Mouse (Mus musculus): ENCODE data around the gene Cops9.
A peak's percentile ranks its signal among the peaks of the same experiment; 100 is the strongest.

Cops9 gene

DNA sequence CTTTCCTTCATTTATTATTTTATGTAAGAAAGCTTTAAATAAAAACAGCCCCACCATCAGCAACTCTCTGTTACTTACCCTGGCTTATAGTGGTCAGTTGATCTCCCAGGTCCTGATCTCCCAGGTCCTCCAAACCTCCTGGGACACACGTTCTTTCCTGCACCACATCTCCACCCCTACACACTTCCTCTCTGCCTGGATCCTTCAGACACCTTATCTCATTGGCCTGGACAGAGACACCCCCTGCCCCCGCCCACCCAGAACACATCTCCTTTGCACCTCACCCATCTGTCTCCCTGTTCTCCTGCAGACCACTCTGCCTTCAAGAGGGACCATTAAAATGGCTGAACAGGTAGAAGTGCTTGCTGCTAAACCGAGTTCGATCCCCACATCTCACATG is 5.2 kb upstream of the Cops9 start:
- DNase-seq (ENCODE audit: extremely low spot score, low read depth, low spot score): no peak

DNA sequence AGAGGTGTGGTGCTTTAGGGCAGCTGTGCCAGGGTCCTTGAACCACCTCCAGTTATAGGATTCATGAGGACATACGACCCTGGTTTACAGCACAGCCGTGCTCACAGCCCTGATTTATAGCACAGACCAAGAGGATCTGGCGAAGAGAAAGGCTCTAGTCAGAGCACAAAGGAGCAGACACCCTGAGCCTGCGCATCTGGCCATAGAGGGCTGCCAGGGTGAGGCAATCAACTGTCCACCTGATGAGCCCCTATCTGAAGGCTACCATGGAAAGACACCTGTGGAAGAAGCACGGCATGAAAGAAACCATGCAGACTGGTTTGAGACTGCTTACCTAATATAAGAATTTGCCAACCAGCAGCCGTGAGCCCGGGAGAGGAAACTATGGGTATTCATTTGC is 4.8 kb upstream of the Cops9 start:
- DNase-seq (ENCODE audit: extremely low spot score, low read depth, low spot score): no peak

- DNase-seq (ENCODE audit: extremely low spot score, low read depth, low spot score): no peak
Observed at GRCm38 (mm10) chr1:92646111-92646510, 4.3 kb upstream of the Cops9 start.

GRCm38 (mm10) chr1:92644916-92645315 is 3.1 kb upstream of the Cops9 start:
- no peak for DNase-seq (ENCODE audit: extremely low spot score, low read depth, low spot score)

DNA sequence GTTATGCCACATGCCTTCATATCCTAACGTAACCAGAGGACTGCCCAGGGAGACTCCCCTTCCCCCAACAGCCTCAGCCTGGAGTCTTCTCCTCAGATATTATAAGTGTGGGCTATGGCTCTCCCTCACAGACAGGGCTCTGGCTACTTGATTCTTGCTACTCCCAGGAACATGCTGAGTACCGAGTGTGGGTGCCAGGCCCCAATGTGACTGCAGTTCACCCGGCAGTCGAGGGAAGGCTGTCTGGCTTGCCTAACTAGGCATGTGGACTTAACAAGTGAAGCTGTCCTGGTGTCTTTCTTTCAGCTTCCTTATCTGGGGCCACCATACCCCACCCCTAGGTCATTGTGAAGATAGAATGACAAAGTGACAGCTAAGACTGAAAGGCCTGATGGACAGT is 1.9 kb upstream of the Cops9 start:
- no peak for DNase-seq (ENCODE audit: extremely low spot score, low read depth, low spot score)

- no peak for DNase-seq (ENCODE audit: extremely low spot score, low read depth, low spot score)
Observed at GRCm38 (mm10) chr1:92640393-92640792, 1.4 kb downstream of the Cops9 start.

- no peak for DNase-seq (ENCODE audit: extremely low spot score, low read depth, low spot score)
Observed at GRCm38 (mm10) chr1:92638736-92639135, 3.0 kb downstream of the Cops9 start.

DNA sequence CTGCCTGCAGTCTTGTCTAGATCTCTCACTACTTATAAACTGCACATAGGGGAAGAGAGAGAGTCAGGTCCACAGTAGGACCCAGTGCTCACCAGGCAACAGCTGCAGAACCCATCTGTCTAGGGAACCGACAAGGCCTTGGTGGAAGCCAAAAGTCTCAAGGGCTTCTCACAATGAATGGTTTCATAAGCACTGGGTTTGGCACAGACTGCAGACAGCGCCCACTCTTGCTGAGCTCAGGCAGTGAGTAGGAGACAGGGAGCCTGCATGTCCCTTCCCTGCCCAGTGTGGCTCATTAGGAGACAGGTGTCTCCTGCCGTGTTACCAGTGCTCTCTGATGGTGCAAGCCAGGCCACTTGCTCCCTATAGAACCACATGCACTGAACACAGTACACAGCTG is 3.6 kb downstream of the Cops9 start:
- no peak for DNase-seq (ENCODE audit: extremely low spot score, low read depth, low spot score)

DNA sequence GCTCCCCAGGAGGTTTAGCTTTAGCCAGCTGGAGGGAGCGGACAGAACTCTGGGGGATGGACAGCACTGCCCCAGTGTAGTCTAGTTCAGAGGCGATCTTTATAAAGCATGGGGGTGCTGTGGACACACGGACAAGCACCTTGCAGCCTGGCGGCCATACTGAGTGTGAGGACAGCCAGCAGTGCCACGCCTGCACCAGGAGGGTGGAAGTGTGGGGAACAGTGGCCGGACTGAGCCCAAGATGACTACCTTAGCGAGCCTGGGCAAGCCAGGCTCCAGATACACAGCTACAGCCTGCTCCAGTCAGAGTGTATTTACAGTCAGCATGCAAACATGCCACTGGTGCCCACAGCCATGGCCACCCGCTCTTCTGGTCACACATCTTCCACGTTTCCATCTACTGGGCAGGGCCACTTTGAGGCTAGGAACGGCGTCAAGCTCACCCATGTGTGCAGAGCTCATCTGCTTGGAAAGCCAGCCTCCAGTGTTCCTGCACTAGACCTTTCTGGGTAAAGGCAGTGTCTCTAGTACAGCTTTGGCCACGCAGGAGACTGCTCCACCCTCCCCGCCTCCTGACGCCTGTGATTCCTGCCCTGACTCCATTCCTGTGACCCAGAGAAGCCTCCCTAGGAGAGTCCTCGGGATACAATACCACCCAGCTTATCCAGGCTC is 4.1 kb downstream of the Cops9 start:
- DNase-seq (ENCODE audit: extremely low spot score, low read depth, low spot score): no peak

GRCm38 (mm10) chr1:92636676-92637075 is 5.1 kb downstream of the Cops9 start:
- DNase-seq (ENCODE audit: extremely low spot score, low read depth, low spot score): no peak

DNA sequence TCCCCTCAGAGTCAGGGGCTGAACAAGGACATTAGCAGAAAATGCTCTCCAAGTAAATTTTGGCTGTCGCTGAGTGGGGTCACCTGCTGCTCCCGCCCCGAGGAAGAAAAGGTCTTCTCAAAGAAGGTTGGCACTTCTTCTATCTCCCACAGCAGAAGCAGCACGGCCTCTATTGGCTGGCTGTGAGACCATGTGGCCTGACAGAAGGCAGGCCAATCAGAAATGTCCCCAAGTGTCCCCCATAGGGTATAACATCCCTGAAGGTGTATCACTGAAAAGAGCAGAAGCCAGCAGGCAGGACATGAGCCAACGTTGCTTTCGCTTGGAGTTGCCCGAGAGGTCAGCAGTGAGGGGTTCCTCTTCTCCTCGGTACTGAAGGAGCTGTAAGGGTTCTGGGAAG is 5.8 kb downstream of the Cops9 start:
- no peak for DNase-seq (ENCODE audit: extremely low spot score, low read depth, low spot score)

- DNase-seq (ENCODE audit: extremely low spot score, low read depth, low spot score): no peak
Observed at GRCm38 (mm10) chr1:92634976-92635599, 6.7 kb downstream of the Cops9 start.

- DNase-seq (ENCODE audit: extremely low spot score, low read depth, low spot score): no peak
Observed at GRCm38 (mm10) chr1:92634569-92634968, 7.2 kb downstream of the Cops9 start.

- no peak for DNase-seq (ENCODE audit: extremely low spot score, low read depth, low spot score)
Observed at GRCm38 (mm10) chr1:92633726-92634125, 8.1 kb downstream of the Cops9 start.

DNA sequence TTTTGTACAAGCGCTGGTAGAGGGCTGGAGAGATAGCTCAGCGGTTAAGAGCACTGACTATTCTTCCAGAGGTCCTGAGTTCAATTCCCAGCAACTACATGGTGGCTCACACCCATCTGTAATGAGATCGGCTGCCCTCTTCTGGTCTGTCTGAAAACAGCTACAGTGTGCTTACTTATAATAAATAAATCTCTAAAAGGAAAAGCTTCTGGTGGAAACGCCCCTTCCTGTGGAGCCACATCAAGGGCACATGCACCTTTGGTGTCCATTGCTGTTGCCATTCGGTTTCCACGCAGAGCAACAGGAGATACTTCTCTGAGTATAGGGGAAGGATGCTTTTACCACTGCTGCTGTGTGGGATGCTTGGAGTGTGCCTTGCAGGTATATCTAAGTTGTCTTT is 8.8 kb downstream of the Cops9 start:
- no peak for DNase-seq (ENCODE audit: extremely low spot score, low read depth, low spot score)

GRCm38 (mm10) chr1:92632196-92632595 is 9.6 kb downstream of the Cops9 start:
- no peak for DNase-seq (ENCODE audit: extremely low spot score, low read depth, low spot score)

- DNase-seq (ENCODE audit: extremely low spot score, low read depth, low spot score): no peak
Observed at GRCm38 (mm10) chr1:92628227-92628626, 13.6 kb downstream of the Cops9 start.

DNA sequence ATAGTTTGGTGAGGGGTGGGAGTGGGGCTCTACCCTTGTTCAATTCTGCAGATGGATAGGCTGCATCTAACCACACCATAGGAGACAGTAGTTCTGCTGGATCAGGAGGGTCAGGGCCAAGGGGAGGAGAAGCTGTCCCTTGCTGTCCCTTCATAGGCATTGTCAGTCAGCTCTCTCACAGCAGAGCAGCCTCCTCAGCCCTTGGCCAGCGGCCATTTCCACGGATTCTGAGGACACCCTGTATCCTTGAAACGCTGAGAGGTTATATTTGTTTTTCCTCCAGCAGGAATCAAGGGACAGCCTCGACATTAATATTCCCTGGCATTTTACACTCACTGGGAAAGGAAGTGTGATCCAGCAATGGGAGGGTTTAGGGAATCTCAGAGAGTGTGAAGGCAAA is 23.4 kb downstream of the Cops9 start:
- no peak for DNase-seq (ENCODE audit: extremely low spot score, low read depth, low spot score)

DNA sequence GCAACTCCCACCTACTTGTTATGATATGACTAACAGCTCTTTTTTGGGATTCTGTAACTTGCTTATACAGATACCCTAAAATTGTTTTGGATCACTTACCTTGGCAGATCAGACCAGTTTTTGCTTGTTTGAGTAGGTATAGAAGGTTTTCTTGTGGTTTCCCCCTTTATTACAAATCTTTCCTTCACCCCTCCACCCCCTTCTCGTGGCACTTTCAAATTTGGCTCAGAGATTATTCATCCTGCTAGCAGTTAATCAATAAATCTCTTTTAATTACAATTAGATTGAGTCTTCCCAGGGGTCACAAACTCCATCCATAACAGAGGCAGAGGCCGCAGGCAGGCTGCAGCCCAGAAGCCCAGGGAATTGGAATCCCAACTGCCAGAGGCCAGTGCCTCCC is 24.3 kb downstream of the Cops9 start, which contains the start of gene Olfr12:
Gene Olfr12, plus strand, starts transcription at position 301 of the 400 bp plus-strand sequence.
- no peak for DNase-seq (ENCODE audit: extremely low spot score, low read depth, low spot score)

GRCm38 (mm10) chr1:92616046-92616445 is 25.7 kb downstream of the Cops9 start:
- DNase-seq (ENCODE audit: extremely low spot score, low read depth, low spot score): no peak

DNA sequence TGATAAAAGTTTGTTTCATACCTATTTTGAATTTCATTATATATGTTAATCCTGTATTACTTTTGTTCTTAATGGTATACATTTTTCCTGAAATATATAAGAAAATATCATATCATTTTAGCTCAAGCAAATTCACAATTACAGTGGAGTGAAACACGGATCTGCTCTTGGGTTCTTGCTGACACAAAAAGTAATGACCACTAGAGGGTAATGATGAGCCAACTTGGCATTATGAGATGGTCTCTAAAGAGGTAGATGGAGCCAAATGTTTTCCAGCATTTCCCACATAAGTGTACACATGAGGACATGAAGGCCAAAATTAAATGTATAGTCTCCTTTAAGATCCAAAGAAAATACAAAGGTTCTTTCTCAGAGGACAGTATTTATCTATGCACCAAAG is 27.3 kb downstream of the Cops9 start:
- DNase-seq (ENCODE audit: extremely low spot score, low read depth, low spot score): no peak

- no peak for DNase-seq (ENCODE audit: extremely low spot score, low read depth, low spot score)
Observed at GRCm38 (mm10) chr1:92613175-92613574, 28.6 kb downstream of the Cops9 start.

- peak; percentile 56 for DNase-seq (ENCODE audit: extremely low spot score, low read depth, low spot score)
Observed at GRCm38 (mm10) chr1:92611008-92611407, 30.8 kb downstream of the Cops9 start.

All from hindlimb bud, embryonic 11.5 days (tissue).